Mouse (Mus musculus) MEL (cell line): Measurements from ENCODE around the gene March6.

Experiments
- MAX ChIP-seq: IDR thresholded peaks from 2 replicates; pipeline ENCODE4 v1.6.1; 2011; ENCODE audit warnings: low read length, improper control_type of control experiment
- POLR2AphosphoS2 ChIP-seq: IDR thresholded peaks from 2 replicates; pipeline ENCODE4 v1.6.1; 2011; ENCODE audit warnings: low read length, improper control_type of control experiment

- no peak for TF ChIP-seq MAX
- no peak for TF ChIP-seq POLR2AphosphoS2
Observed at GRCm38 (mm10) chr15:31570959-31571358, 40.1 kb upstream of the March6 start.
